Mouse (Mus musculus) urinary bladder, postnatal 4 days (tissue): ENCODE measurements around the gene Foxn3.
A peak's percentile ranks its signal among the peaks of the same experiment; 100 is the strongest.

Source experiments
- DNase-seq, 2 experiments: peaks; one replicate each; pipeline ENCODE4 v3.0.0; 2021 to 2022; ENCODE audit warnings: low spot score in 2 of 2

Foxn3 gene

DNA sequence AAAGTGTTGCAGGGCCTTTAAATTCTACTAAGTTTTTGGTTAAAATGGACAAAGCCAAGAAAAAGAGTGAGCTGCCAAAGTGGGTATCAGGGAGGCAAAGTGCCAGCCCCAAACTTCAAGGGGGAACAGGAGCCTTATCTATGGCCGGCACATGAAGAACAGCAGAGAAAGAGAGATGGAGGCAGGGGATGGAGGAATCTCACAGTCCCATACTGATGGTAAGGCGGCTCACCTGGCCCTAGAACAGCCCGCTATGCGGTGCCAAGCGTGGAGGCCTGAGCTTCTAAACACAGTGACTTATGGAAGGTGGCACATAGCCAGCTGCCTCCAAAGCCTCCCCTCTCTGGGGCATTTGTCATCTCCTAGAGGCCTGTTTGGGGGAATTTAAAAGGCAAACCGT is 210.8 kb downstream of the Foxn3 start:
- no peak for DNase-seq

DNA sequence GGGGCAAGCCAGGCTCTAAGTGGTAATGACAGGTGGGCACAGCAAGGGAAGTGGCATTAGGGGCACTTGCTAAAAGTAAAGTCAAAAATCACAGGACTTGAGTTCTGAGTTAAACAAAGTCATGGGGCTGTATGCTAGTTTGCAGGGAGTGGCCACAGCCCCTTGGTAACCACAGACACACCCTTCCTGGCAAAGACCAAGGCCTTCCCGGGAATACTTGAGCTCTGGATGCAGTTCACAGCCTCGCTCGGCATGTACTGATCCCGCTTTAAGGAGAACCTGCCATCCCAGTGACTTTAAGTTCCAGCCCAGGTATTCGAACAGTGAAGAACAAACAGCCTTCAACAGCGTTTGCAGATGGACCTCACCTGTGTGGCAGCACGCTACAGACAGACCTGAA is 211.2 kb downstream of the Foxn3 start:
- no peak for DNase-seq

DNA sequence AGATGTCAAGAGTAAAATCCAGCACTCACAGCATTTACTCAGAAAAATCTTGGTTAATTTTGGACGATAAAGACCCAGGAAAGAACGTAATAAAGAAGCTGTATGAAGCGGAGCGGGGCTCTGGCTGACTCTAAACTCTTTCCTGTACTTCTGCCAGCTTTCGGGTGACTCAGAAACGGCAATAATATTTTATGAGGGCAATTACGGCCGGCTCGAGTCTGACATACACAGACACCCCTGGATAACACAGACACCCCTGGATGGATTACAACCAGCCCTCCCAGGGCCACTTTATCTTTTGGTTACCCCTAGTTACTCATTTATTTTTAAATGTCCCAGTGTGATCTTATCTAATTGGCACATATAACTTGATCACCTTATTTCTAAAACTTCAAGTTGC is 211.7 kb downstream of the Foxn3 start:
- no peak for DNase-seq

DNA sequence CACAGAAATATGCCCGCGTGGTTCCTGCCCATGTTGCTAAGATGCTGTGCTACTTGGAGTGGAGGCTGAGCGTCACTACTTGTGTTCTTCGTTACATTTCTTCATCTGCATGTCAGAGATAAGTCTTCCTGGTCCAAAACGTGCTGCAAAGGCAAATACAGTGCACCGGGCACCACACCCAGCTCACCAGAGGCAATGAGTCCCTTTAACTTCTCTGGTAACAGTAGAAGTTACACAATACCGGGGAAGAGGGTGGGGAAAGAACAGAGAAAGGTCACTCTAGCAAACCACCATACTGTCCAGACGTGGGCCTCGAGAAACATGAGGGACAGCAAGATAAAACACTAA is 213.8 kb downstream of the Foxn3 start:
- no peak for DNase-seq

DNA sequence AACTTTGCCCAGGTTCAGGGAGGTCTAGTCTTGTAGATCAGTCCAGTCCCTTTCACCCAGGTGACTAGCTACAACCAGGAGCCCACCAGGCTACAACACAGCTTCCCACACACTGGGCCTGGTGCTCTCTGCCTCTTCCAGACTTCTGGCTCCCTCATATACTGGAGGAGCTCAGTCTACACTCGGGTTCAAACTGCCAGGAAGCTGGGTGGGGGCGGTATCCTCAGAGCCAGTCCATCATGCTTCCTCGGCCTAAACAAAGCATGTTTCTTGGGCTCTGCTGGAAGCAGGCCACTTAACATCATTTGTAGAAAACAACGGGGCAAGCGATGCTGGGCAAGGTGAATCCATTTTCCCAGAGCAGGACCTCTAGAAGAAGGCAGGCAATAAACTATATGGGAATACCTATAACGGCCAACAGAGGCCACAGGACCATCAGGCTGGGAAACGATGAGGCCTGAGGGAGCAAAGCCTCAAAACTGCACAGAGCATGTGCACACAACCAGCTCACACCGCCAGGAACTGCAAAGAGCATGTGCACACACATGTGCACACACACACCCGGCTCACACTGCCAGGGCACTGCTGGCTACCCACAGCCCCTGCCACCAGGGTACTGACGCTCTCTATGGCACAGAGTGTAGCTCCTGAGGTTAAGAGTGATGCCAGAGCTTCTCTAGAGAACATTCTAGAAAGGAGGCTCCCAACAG is 214.3 kb downstream of the Foxn3 start:
- no peak for DNase-seq

DNA sequence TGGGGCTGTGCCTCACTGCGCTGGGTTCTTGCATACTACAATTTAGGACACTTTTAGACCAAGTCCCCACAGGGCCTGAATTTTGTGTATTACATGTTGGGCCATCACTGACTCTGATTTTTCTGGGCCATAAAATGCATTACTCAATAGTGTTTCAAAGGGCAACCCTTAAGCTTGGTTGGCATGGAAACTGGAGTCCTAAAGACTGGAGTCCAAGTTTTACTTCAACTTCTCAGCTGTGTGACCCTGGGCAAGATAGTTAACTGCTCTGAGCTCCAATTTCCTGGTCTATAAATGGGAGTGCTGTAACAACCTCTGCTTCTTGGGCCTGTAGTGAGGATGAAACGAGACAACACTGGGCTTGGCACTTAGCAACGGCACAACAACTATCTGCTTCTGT is 215.9 kb downstream of the Foxn3 start:
- DNase-seq, result no peak

DNA sequence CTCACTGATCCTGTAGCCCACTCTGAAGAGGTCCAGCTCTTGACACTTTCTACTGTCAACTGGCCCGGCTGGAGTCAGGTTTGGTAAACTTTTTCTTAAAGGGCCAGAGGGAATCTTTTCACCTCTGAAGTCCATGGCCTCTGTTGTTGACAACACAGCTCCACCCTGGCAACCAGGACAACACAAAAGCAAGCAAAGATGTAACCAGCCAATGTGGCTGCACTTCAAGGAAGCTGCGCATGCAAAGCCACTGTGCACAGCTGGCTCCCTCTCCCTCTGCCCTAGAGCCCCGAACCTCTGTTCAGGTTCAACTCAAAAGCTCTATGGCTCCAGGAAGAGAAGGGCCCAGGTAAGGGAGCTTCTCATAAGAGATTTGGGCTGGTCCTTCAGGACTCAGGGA is 216.4 kb downstream of the Foxn3 start:
- no peak for DNase-seq

DNA sequence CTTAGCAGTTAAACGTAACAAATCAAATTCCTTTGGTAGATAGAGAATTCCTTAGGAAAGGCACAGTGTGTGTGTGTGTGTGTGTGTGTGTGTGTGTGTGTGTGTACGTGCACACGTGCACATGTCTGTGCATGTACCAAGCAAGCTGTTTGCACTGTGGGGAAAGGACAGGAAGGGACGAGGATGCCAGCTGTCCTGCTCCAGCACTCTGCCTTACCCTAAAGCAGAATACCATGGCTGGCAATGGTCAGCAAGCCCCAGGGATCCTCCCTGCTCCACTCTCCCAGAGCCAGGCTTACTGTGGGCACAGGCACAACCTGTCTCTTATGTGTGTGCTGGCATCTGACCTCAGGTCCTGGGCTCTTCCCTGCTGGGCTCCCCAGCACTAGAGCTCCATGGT is 218.1 kb downstream of the Foxn3 start:
- DNase-seq, result no peak

DNA sequence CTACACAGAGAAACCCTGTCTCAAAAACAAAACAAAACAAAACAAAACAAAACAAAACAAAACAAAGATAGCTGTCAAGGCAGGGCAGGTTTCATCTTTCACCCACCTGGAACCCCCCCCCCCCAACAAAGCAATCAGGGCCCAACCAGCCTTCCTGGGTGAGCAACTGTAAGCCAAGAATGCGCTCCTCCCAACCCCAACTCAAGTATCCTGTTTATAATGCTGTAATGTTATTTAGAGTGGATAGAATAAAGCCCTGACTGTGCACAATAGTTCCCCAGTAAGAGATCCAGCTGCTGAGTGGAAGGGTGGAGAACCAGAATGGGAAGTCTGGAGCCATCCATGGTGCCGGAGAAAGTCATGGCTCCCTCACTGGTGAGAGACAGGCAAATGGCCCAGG is 220.0 kb downstream of the Foxn3 start:
- no peak for DNase-seq

DNA sequence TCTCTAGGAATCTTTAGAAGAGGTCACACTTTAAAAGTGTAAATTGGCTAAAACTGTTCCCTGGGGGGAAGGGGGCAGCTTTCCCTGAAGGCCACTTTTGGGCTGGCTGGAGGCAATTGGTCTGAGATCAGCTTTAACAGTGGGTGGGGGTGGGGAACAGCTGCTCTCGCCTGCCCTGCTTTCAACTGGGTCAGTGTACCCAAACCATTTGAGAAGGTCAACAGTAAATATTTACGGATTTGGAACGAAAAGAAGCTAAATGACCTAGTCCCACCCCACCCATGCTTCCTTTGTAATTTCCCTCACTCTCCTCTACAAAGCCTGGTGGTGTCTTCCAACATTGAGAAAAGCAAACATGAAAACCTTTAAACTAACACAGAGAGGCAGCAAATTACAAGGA is 221.2 kb downstream of the Foxn3 start:
- DNase-seq, result no peak

DNA sequence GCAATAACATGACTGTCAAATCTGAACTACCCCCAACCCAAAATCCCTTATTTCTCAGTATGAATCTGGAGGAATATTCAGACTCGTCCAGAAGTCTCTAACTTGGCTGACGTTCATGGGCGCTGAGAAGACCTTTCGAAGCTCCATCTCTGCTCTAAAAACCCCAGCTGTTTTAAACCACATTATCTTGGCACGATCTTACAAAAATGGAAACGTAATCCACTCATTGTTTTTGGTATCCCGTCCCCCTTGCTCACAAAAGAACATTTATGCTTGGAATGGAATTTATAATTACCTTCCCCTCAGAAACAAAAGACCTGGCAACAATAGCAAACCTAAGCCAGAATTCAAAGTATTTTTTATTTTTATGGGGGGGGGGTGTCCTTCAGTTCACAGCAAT is 221.6 kb downstream of the Foxn3 start:
- DNase-seq, result no peak

DNA sequence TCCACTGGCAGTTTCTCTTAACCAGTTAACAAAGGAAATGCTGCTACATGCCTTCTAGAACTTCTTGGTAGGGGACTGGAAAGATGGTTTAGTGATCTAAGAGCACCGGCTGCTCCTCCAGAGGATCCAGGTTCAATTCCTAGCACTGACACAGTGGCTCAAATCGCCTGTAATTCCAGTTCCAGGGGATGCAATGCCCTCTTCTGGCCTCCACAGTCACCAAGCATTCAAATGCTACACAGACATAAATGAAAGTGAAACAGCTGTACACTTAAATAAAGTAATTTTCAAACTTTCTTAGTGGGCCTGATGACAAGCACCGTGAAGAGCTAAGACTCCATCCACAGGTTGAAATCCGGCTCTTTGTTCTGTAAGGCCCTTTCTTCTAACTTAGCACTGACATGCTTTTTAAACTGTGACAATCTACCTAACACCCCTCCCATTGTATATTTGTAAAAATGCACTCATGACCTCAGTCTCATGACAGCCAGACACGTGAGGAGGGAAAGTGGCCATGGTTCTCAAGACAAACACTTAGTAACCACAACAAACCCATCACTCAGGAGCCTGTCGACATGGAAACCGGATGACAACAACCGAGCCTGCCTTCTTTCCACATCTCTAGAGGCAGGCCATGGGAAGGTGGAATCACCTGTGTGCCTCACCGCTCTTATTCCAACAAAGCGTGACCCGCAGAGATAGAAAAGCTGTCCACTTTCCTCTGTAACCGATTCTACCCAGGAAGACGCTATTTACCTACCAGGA is 222.8 kb downstream of the Foxn3 start:
- DNase-seq, result no peak

DNA sequence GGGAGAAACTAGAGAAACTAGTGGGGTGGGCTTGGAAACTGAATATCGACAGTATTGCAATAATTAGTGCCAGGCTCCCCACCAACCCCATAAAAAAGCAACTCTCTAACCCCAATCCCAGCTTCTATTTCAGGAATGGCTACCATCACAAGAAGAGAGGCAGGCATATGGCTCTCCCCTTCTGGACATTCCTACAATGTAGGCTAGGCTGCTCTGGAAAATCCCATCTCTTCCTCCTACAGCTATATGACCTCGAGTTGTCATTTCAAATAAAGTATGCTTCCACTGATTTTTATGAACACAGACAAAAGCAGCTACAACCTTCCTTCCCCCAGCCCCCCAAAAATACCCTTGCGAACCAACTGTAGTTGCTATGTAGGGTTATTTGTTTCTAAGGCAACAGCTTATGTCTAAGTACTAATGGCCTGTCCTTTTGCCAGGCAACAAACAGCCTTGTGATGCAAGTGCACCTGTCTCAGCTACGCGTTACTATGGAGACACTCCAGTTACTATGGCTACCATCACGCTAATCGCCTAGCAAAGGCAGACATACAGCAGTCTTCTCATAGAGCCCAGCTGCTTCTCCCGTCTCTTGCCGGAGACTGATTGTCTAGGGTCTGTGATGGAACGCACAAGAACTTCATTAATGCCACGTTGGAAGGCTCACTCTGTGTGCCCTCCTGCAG is 223.6 kb downstream of the Foxn3 start:
- DNase-seq, result no peak

DNA sequence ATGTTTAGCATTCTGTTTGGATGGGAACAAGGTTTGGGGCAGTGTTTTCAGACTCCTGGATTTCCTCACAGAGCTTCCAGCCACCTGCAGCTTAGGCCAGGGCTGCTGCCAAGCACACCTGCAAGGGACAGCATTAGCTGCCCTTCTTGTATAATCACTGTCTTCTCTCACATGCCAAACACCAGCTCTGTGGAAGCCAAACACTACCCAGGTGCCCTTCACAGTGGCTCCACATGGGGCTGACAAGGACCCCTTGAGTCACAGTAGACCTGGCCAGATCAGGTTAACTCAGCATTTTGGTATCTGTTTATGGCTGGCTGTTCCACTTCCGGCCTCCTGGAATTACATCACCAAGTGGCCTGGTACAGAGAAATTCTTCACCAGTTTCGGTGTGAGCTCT is 224.6 kb downstream of the Foxn3 start:
- DNase-seq, result no peak

DNA sequence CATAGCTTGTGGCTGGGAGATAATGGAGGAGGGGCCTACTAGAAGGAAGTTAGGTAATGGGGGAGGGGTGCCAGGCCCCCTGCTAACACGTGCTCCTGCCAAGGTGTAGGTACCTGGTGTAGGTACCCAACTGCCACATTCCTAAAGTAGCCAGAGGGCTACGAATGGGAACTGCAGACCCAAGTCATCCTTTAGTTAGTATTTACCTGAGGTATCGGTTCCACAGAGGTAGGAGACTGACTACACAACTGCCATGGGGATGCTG is 226.3 kb downstream of the Foxn3 start:
- DNase-seq, result no peak

DNA sequence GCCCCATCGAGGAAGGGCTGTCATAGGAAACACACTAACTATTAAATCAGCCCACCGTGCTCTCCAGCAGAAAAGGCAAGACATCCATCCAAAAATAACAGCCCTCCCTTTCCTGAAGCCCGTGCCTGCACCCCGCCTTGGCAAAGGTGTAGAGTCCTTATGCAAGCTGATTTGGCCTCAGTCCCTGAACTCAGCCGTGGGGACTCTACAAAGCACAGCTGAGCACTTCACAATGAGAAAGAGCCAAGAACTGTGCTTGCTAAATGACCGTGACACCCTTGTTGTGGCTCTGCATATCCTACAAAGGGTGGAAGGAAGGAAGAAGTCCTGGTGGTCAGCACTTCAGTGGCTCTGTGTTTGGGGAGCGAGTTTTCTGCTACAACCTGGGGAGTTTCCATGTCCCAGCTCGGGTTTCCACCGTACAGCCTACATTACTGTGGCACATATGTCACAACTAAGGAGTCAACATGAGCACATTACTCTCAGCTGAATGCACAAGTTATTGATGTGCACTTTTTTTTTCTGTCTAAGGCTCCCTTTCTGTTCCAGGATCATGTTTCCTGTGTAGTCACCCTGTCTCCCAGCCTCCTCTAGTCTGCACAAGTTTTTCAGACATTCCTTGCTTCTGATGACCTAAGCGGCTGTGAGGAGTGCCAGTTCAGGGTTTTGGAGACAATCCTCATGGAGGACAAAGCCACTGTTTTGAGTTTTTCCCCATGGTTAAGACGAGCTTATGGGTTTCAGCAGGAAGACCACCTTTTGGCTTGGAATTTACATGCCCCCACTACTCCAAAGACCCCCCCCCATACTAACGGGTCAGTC is 226.8 kb downstream of the Foxn3 start:
- DNase-seq, result peak in 1 of 2 experiments; percentile 42

DNA sequence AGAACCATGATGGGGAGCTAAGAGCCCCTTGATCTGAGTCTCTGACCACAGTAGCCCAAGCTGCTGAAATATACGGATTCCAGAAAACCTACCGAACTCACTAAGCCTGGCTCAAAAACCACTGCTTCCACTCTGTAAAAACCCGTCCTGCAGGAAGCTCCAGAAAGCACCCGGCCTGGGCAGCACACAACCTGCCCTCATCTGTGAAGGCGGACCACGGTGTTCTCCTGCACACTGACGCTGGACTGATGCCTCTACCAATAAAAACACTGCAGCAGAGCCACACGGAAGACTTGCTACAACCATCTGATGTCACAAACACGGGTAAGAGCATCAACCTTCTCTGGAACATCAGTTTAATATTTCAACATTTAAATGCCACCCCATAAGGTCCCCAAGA is 227.8 kb downstream of the Foxn3 start:
- no peak for DNase-seq

DNA sequence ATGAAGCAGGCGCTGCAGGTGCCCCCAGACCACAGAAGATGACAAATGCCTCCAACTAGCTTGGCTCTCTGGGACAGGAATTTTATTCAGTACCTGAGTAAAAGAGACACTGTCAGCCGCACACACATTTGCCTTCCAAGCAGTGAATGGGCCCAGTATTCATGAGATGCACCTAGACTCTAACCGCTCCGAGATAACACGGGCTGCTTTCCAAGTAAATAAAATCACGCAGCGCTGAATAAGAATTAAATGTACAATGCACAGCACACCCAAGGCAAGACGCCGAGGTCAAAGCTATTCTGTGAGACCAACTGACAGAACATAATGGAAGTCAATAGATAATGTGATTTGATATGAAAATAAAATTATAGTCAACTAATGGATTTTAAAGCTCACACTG is 229.4 kb downstream of the Foxn3 start:
- DNase-seq, result no peak

DNA sequence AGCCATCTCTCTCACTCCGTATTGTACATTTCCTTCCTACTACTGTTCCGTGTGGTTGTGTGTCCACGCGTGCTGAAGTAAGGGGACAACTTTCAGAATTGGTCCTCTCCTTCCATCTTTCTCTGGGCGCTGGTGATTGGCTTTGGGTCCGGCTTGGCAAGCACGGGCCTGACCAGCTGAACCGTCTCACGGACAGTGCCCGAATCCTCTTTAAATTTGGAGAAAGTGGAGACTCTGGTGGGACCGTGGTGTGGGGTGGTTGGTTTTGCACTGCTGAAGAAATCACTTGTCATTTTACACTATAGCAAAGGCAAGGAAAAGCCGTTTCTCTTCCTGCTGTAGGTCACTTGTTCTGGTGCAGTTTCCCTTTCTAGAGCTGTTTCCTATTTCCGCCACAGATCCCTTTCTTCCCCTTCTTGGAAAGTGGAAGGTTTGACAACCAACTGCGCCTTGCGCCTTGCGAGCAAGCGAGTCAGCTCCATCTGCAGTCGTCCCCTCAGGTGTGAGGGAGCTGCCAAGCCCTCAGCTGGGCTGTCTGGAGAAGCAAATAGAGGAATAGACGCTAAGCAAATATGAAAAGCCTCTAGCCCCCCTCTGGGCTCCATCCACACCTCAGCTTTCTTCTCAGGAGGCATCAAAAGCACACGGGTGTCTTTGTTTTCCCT is 229.9 kb downstream of the Foxn3 start:
- no peak for DNase-seq

DNA sequence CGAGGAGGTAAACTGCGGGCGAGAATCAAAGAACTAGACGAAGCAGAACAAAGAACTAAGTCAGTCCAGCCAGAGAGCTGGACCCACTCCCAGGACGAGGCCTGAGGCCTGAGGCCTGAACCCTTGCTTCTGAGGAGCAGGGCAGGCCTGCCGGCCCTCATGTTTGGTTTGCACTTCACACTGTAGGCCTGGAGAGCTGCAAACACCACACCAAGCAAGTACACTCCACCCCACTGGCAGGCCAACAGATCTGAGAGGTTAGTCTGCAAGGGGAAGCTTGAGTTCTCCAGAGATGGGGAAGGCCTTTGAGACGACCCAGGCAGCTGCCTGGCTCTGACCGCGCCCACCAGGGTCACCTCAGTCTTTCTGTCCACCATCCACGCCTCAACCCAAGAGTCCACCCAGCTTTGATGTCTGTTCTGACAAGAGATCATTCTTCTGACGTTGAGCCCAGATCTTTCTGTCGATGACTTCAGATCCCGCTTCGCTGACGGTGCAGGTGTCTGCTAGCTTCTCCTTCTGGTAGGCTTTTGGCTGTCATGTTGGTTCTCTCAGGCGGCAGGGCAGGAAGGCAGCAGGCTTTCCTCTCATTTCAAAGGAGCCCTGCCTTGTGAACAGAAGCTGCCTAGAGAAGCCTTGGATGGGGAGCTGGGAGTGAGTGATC is 231.1 kb downstream of the Foxn3 start:
- no peak for DNase-seq

DNA sequence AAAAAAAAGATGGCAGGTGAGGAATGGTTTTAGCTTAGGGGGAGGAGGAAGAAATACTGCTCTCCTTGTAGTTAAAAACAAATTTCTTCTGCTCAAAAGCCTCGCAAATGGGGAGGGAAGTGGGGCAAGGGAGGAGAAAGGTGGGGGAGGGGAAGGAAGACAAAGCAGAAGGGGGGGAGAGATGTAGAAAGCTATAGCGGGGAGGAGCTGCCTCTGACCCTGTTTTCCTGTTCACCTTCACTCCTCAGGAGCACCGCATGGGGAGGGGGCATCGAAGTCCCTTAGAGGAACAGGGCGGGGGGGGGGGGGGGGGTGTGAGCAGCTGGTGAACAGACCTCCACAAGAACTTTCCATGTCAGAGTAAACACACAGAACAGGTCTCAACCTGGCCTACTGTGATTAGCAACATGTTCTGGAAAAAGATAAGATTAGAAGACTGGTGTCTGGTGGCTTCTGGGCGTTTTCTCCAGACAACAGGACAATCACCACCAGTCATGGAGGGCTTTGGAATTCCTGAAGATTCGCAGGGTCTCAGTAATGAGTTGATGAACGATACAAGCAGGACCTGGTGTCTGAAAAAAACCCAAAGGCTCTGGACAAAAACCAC is 231.9 kb downstream of the Foxn3 start:
- no peak for DNase-seq
